Mouse (Mus musculus): ENCODE measurements around the gene Taf6l.

Gene Taf6l

GRCm38 (mm10) chr19:8786008-8786781 lies at the start of gene Taf6l:
Gene Taf6l, minus strand, starts transcription at chr19:8786417.
- WGBS = under 1% methylated on average over 32 of the region's 32 CpGs

DNA sequence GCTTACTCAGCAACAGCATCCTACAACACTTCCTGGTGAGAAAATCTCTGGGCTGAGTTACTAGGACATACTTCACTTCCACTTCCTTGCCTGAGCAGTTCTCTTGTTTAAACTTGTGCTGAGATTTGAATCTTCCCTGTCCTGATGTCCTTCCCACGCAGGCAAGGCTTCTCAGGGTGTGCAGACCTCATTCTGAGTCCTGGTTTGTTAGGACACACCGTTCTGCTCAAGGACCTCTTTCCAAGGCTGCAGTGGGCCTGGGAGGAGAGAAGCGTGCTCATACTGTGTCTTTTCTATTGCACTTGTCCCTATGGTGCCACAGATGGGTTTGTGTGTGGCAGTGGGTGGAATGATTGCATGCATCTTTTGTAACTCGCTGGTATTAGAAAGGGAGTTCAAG lies 46.8 kb upstream of the Taf6l start:
- 57% methylated on average over 4 of the region's 4 CpGs for WGBS

DNA sequence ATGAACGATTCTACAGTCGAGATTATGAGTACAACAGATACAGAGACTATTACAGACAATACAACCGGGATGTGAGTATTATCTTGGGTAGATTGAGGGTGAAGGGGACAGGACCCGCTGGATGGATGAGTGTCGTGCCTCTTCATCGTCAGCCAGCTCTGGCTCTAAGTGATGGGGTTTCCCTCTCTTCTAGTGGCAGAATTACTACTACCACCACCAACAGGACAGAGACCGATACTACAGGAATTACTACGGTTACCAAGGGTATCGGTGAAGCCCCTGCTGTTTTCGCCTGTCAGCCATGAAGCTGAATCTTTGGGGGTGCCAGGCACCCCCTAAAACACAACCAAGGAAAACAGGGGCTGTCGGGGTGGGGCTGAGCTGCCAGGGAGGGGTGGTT lies 45.0 kb upstream of the Taf6l start:
- 65% methylated on average over 11 of the region's 11 CpGs for WGBS

GRCm38 (mm10) chr19:8830664-8831063 lies 44.4 kb upstream of the Taf6l start:
- WGBS = 28% methylated on average over 8 of the region's 8 CpGs

DNA sequence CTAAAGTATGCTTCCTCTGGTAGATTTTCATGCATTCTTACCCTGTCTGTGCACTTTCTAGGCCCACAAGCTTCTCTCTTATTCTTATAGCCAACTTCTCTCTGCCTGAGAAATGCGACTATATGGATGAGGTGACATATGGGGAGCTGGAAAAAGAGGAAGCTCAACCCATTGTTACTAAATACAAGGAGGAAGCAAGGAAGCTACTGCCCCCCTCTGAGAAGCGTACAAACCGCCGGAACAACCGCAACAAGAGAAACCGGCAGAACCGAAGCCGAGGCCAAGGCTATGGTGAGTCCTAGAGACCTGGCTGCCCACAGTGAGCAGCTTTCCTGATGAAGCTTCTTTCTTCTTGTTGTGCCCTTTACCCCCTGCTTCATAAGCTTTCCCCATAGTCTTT lies 43.4 kb upstream of the Taf6l start, which contains the start of gene AC129217.1:
Gene AC129217.1, plus strand, starts transcription at position 114 of the 400 bp plus-strand sequence.
- 69% methylated on average over 8 of the region's 8 CpGs for WGBS

DNA sequence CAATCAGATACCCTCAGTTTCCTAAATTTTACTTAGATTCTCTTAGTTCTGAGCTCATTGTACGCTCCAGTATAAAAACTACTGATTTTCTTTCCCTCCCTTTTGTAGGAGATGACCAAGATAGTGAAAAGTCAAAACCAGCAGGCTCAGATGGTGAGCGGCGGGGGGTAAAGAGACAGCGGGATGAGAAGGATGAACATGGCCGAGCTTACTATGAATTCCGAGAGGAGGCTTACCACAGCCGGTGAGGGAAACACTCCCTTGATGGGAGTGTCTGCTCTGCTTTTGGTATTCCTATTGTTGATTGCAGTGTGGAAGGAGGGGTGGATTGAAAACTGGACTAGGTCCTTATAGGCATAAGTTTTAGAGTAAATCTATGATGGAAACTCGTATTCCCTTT lies 36.5 kb upstream of the Taf6l start:
- WGBS = 24% methylated on average over 8 of the region's 8 CpGs

DNA sequence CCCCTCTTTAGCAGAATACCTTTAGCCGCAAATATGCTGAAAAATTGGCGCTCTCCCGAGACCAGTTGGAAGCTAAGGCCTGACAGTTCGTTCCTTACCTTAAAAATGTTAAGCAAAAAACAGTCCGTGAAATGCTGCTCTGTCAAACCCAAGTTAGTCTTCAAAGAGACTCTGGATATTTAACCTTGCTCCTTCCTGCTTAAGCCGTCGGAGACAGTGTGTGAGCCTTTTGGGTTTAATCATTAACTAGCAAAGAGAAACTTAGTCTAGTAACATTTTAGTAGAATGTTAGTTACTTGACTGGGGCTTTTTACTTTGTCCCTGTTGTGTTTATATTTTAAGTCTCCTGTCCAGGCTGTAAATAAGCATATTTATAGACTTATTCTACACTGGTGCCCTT lies 34.9 kb upstream of the Taf6l start:
- under 1% methylated on average over 7 of the region's 7 CpGs for WGBS

- WGBS = under 1% methylated on average over 48 of the region's 48 CpGs
Observed at GRCm38 (mm10) chr19:8820424-8820956, 34.3 kb upstream of the Taf6l start.

GRCm38 (mm10) chr19:8819596-8820423 lies 33.6 kb upstream of the Taf6l start, which contains the start of gene Hnrnpul2:
Gene Hnrnpul2, plus strand, starts transcription at chr19:8820010.
- WGBS = under 1% methylated on average over 83 of the region's 83 CpGs

GRCm38 (mm10) chr19:8818801-8819595 lies 32.8 kb upstream of the Taf6l start, which contains the start of gene Ttc9c:
Gene Ttc9c, minus strand, starts transcription at chr19:8819333.
- under 1% methylated on average over 33 of the region's 33 CpGs for WGBS

GRCm38 (mm10) chr19:8818301-8818798 lies 32.1 kb upstream of the Taf6l start:
- WGBS = 13% methylated on average over 14 of the region's 14 CpGs

- WGBS = 49% methylated on average over 3 of the region's 3 CpGs
Observed at GRCm38 (mm10) chr19:8817001-8817400, 30.8 kb upstream of the Taf6l start.

DNA sequence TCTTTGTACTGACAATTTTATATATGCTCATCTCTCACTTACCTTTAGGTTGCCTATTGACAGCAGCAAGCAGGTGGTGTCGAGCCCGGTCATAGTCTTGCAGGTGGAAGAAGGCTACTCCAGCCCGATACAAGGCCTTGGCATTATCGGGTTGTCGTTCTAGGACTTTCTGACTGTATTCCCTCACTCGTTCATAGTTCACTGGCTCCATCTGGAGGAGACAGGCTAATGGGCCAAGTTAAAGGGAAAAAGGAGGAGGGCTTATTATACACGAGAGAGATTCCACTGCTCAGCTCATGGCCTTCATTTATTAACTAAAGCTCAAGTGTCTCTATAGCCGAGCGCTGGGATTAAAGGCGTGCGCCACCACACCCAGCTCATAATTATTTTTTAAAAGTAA lies 29.6 kb upstream of the Taf6l start:
- 56% methylated on average over 11 of the region's 11 CpGs for WGBS

DNA sequence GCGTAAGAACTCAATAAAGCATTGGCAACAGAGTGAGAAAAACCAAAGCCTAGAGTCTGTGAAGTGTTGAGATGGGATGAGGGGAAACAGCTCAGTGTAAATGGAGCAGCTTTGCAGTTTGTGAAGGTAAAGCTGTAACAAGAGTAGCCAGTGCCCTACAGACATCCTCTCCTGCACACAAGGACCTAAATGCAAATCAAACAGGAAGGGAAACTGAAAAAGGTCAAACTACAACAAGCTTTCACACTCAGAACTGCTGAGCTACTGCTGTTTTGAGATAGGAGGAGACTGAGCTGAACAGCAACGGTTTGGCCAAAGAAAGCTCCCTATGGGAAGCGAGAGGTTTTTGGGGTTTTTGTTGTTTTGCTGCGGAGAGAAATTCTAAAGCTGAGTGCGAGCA lies 20.6 kb upstream of the Taf6l start:
- WGBS = 82% methylated on average over 5 of the region's 5 CpGs

GRCm38 (mm10) chr19:8803879-8804660 lies 17.9 kb upstream of the Taf6l start:
- 90% methylated on average over 11 of the region's 11 CpGs for WGBS

DNA sequence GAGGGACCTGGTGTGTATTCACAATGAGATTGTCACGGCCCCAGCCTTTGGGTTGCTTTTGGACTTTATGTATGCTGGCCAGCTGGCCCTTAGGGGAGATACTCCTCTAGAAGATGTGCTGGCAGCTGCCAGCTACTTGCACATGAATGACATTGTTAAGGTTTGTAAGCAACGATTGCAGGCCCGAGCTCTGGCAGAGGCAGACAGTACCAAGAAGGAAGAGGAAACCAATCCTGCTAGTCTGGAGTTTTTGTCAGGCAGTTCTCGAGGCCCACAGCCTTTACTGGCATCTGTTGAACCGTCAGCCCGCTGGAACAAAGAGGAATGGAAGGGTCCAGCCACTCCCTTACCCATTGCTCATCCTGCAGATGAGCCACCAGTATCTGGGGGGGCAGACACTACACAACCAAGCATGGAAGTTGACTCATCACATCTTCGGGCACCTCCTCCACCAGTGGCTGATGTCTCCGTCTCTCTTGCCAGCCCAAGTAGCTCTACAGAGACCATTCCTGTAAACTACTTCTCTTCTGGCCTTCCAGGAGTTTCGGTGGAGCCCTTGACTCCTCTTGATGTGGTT lies 17.1 kb upstream of the Taf6l start:
- WGBS = 62% methylated on average over 9 of the region's 9 CpGs

- under 1% methylated on average over 30 of the region's 30 CpGs for whole genome bisulfite sequencing
Observed at GRCm38 (mm10) chr19:8802130-8802821, 16.1 kb upstream of the Taf6l start, which contains the start of gene Zbtb3. Gene Zbtb3, plus strand, starts transcription at chr19:8802555.

GRCm38 (mm10) chr19:8798264-8798946 lies 12.2 kb upstream of the Taf6l start, which contains the start of gene Polr2g:
Gene Polr2g, minus strand, starts transcription at chr19:8798577.
- WGBS = under 1% methylated on average over 25 of the region's 25 CpGs

DNA sequence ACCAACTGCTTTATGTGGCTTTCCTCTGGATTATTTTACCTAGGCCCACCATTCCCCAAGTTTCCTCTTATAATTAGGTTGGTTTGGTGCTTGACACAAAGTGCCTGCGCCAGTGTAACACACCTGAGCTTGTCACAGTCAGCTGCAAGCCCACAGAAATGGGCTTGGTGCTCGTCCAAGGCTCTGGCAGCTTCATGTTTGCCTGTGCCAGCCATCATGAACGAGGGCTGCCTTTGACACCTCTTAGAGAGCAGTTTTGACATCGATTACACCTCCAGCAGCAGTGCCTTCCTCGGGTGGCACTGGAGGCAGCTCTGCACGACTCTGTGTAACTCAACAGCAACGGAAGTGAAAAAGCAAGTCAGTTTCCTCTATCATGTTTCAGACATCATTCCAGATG lies 4.0 kb upstream of the Taf6l start:
- WGBS = 54% methylated on average over 7 of the region's 7 CpGs
